9 mouse cellular contexts compared by ENCODE assay signal in the genomic region with DNA sequence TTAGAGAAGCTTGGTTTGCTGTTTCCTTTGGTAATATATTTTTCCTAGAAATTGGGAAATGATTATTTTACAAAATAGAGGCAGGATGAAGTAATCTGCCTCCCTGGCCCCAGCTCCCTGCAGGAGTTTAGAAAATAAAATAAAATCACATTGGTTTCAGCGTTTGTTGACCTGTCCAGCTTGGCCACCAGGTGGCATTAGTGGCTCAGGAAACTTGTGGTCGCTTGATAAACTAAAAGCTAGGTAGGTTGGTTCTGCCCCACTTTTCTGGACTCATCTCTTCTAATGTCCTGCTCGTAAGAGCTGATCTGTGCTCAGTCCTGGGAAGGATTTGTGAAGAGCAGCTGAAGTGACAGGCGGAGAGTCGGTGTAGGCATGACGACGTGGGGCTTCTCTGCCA. TPM values are rescaled to one million over a fixed set of nuclear protein-coding genes. Genes with fewer than 3 reads are reported as not detected.
A peak's percentile ranks its signal among the peaks of the same experiment; 100 is the strongest.
DNase-seq lines count a peak whose midpoint lies in the region; ATAC-seq and TF ChIP-seq lines count a peak whose summit lies in the region.
"Had no signal": no experiment of that assay in that cellular context is flagged by ENCODE, and none has a peak within 500 bp of the region (broad histone marks: within the 10 kb centered on the region; RNA-seq: fewer than 3 reads in every experiment).

No protein-coding gene starts in this region.

- ATAC-seq in liver, embryonic 11.5 days (replicated peaks; ENCODE audit: low FRiP score), result no peak
- no peak for ATAC-seq in erythroid progenitor cell, adult 5-6 weeks (replicated peaks; ENCODE audit: low FRiP score, poor library complexity, severe bottlenecking)

- DNase-seq in liver, adult 2 months (ENCODE audit: extremely low read depth, low read depth, low spot score), result peak; percentile 32
- DNase-seq in liver, embryonic 11.5 days (ENCODE audit: low spot score), result no peak
- peak; percentile 76 for DNase-seq in NIH3T3 (ENCODE audit: low read depth)
- DNase-seq in cerebellum, adult 8-10 months, result peak; percentile 76
- DNase-seq in gastrocnemius, postnatal 4 days (ENCODE audit: low spot score in 2 of 2), result peak; percentile 31 to 51
- DNase-seq in left cerebral cortex, postnatal 25 days (ENCODE audit: low spot score in 2 of 2), result peak; percentile 55 to 72
- DNase-seq in ovary, postnatal 14 days (ENCODE audit: low spot score), result peak; percentile 37

- H3K27me3 ChIP-seq in liver, adult 2 months (ENCODE audit: control insufficient read depth, insufficient read depth, low read length), result no peaks in the 10 kb centered on the region
- H3K27me3 ChIP-seq in liver, embryonic 11.5 days (replicated peaks; ENCODE audit: control insufficient read depth, insufficient read depth, low read length), result no peaks in the 10 kb centered on the region
- H3K27me3 ChIP-seq: neural tube, embryonic 12.5 days had no signal

- H3K36me3 ChIP-seq in liver, adult 2 months (ENCODE audit: control insufficient read depth, insufficient read depth, low read length), result peaks cover 45% of the 10 kb centered on the region
- H3K36me3 ChIP-seq in liver, embryonic 11.5 days (ENCODE audit: control insufficient read depth, insufficient read depth, low read length), result peaks cover 16% of the 10 kb centered on the region

- no peak overlapping the region for H3K9ac ChIP-seq in liver, adult 2 months (ENCODE audit: low read depth, low read length)
- no peak overlapping the region for H3K9ac ChIP-seq in liver, embryonic 11.5 days (ENCODE audit: low read depth, low read length)
- H3K9ac ChIP-seq: neural tube, embryonic 12.5 days had no signal

- intact Hi-C loops in left cerebral cortex, postnatal 25 days (cut with DNase I), result loop anchor here (1.0 kb wide), 1 partner anchor 77 kb away; no protein-coding TSS in a partner anchor

- TF ChIP-seq CTCF in liver, adult 2 months (IDR thresholded peaks at IDR 0.05; ENCODE audit: low read depth, low read length), result peak; percentile 60

- no peak overlapping the region for H3K4me3 ChIP-seq in liver, adult 2 months (ENCODE audit: insufficient read depth, low read depth, low read length)
- H3K4me3 ChIP-seq in liver, embryonic 11.5 days (ENCODE audit: low read depth, low read length), result no peak overlapping the region
- H3K4me3 ChIP-seq: neural tube, embryonic 12.5 days had no signal

- no peak for TF ChIP-seq POLR2A in liver, adult 2 months (IDR thresholded peaks at IDR 0.05; ENCODE audit: extremely low read depth, insufficient read depth, low read length)

- H3K4me2 ChIP-seq in liver, embryonic 11.5 days, result no peak overlapping the region
- H3K4me2 ChIP-seq: neural tube, embryonic 12.5 days had no signal

- WGBS in liver, adult 2 months, result 66% methylated on average over 7 of the region's 7 CpGs
- WGBS in liver, embryonic 11.5 days, result 71% methylated on average over 7 of the region's 7 CpGs

- no peaks in the 10 kb centered on the region for H3K9me3 ChIP-seq in liver, embryonic 11.5 days (ENCODE audit: control insufficient read depth, low read length)
- H3K9me3 ChIP-seq: neural tube, embryonic 12.5 days had no signal

- H3K4me1 ChIP-seq in liver, adult 2 months (ENCODE audit: control insufficient read depth, insufficient read depth, low read length), result peaks cover 1% of the 10 kb centered on the region; the same call in 1 of the 2 replicates
- H3K4me1 ChIP-seq in liver, embryonic 11.5 days (replicated peaks; ENCODE audit: control insufficient read depth, insufficient read depth, low read length), result peaks cover 7% of the 10 kb centered on the region

- no peak overlapping the region for H3K27ac ChIP-seq in liver, adult 2 months (replicated peaks; ENCODE audit: insufficient read depth, low read depth, low read length)
- H3K27ac ChIP-seq in liver, embryonic 11.5 days (ENCODE audit: low read depth, low read length), result no peak overlapping the region
- H3K27ac ChIP-seq: neural tube, embryonic 12.5 days had no signal

- H3K79me2 ChIP-seq in liver, adult 2 months (ENCODE audit: control insufficient read depth, insufficient read depth, low read length), result no peaks in the 10 kb centered on the region

RNA-seq across cellular contexts. Expression of a gene that starts 9.0 kb away (rescaled TPM):
- total RNA-seq in liver, adult 2 months (2014; rRNA removed), result 25.8 and 26.9 TPM in 2 replicates
- polyA plus RNA-seq in liver, adult 2 months (2012; rRNA removed), result 6.9 and 8.1 TPM in 2 replicates
- polyA plus RNA-seq in liver, embryonic 11.5 days (2014; fragmentation: Nextera tagmentation; extraction: Ambion mirVana), result 87.0 and 95.6 TPM in 2 replicates
- 10 to 100 TPM; 29.2 to 32.7 TPM for total RNA-seq in gastrocnemius, postnatal 4 days (2021)
- 10 to 100 TPM; 23.0 to 26.4 TPM for total RNA-seq in left cerebral cortex, postnatal 25 days (2021)
- 15.1 TPM in 2 replicates for total RNA-seq in erythroid progenitor cell, adult 5-6 weeks (2015; ENCODE audit: low replicate concordance)
- total RNA-seq in erythroid progenitor cell, adult 5-6 weeks (2017; ENCODE audit: low replicate concordance), result 4.4 and 10.7 TPM in 2 replicates

RNA-seq across cellular contexts. Expression of a gene that starts 29.8 kb away (rescaled TPM):
- total RNA-seq in liver, adult 2 months (2014; rRNA removed), result 1.5 TPM in 1 of 2 replicates, not detected in the other
- 0.02 TPM in 1 of 2 replicates, not detected in the other for polyA plus RNA-seq in liver, adult 2 months (2012; rRNA removed)
- polyA plus RNA-seq in liver, embryonic 11.5 days (2014; fragmentation: Nextera tagmentation; extraction: Ambion mirVana), result 2.7 and 9.7 TPM in 2 replicates
- total RNA-seq in gastrocnemius, postnatal 4 days (2021), result 100 to 1,000 TPM; 492 to 506 TPM
- 10 to 100 TPM; 18.0 to 19.6 TPM for total RNA-seq in left cerebral cortex, postnatal 25 days (2021)
- total RNA-seq in erythroid progenitor cell, adult 5-6 weeks (2015; ENCODE audit: low replicate concordance), result not detected in 2 replicates
- not detected in 2 replicates for total RNA-seq in erythroid progenitor cell, adult 5-6 weeks (2017; ENCODE audit: low replicate concordance)

RNA-seq across cellular contexts. Expression of a gene that starts 47.5 kb away (rescaled TPM):
- total RNA-seq in liver, adult 2 months (2014; rRNA removed), result not detected in 2 replicates
- not detected in 2 replicates for polyA plus RNA-seq in liver, adult 2 months (2012; rRNA removed)
- polyA plus RNA-seq in liver, embryonic 11.5 days (2014; fragmentation: Nextera tagmentation; extraction: Ambion mirVana), result not detected in 2 replicates
- not detected for total RNA-seq in gastrocnemius, postnatal 4 days (2021)
- not detected for total RNA-seq in left cerebral cortex, postnatal 25 days (2021)
- not detected in 2 replicates for total RNA-seq in erythroid progenitor cell, adult 5-6 weeks (2015; ENCODE audit: low replicate concordance)
- not detected in 2 replicates for total RNA-seq in erythroid progenitor cell, adult 5-6 weeks (2017; ENCODE audit: low replicate concordance)
- polyA plus RNA-seq: neural tube, embryonic 12.5 days had no signal

RNA-seq across cellular contexts. Expression of a gene that starts 57.5 kb away (rescaled TPM):
- 0.60 TPM in 1 of 2 replicates, not detected in the other for total RNA-seq in liver, adult 2 months (2014; rRNA removed)
- polyA plus RNA-seq in liver, adult 2 months (2012; rRNA removed), result 0.02 and 0.04 TPM in 2 replicates
- 14.5 and 43.0 TPM in 2 replicates for polyA plus RNA-seq in liver, embryonic 11.5 days (2014; fragmentation: Nextera tagmentation; extraction: Ambion mirVana)
- total RNA-seq in gastrocnemius, postnatal 4 days (2021), result 100 to 1,000 TPM; 112 to 118 TPM
- 1 to 10 TPM; 5.4 to 8.7 TPM for total RNA-seq in left cerebral cortex, postnatal 25 days (2021)
- total RNA-seq in erythroid progenitor cell, adult 5-6 weeks (2015; ENCODE audit: low replicate concordance), result not detected in 2 replicates
- not detected in 2 replicates for total RNA-seq in erythroid progenitor cell, adult 5-6 weeks (2017; ENCODE audit: low replicate concordance)

Comparison
In these comparisons a context has a peak if more than half of its experiments do, and no peak if none do; other contexts are left out.
1. RNA of a gene that starts 29.8 kb away (total RNA-seq): 492 to 506 TPM in gastrocnemius, postnatal 4 days; 18.0 to 19.6 TPM in left cerebral cortex, postnatal 25 days, 1.5 TPM in liver, adult 2 months and not detected in erythroid progenitor cell, adult 5-6 weeks; every median in the first group is over 10 times any median in the second.